Mouse (Mus musculus) MEL (cell line): ENCODE measurements around the gene Mmp9. TPM values are rescaled to one million over a fixed set of nuclear protein-coding genes. Genes with fewer than 3 reads are reported as not detected.

Experiments used
- DNase-seq: peaks from one replicate; pipeline ENCODE4 v3.0.0; 2011; ENCODE audit warnings: low read depth, low spot score
- H3K27ac ChIP-seq: 2 replicates; pipeline ENCODE4 v1.5.1; 2012; ENCODE audit warnings: low read depth, mild to moderate bottlenecking, control low read depth, low read length, moderate library complexity; ENCODE audit not compliant: control insufficient read depth
- H3K27me3 ChIP-seq, 2 experiments: fragments of 150-350 bp in 1 of 2; sonication (generic) in 1 of 2; 2 replicates each; pipeline ENCODE4 v1.6.1; 2012; ENCODE audit warnings: low read length in 2 of 2, mild to moderate bottlenecking in 2 of 2, improper control_type of control experiment in 1 of 2, moderate library complexity in 1 of 2; ENCODE audit not compliant: insufficient read depth in 2 of 2, control insufficient read depth in 1 of 2
- H3K36me3 ChIP-seq, 2 experiments: 2 replicates each; pipeline ENCODE4 v1.6.1; 2012 to 2014; ENCODE audit warnings: low read length in 2 of 2, improper control_type of control experiment in 1 of 2, inconsistent platforms in 1 of 2, mild to moderate bottlenecking in 1 of 2; ENCODE audit not compliant: insufficient read depth in 2 of 2, control insufficient read depth in 1 of 2
- H3K4me1 ChIP-seq, 2 experiments: fragments of 150-350 bp in 1 of 2; sonication (generic) in 1 of 2; 2 replicates each; pipeline ENCODE4 v1.6.1; 2012; ENCODE audit warnings: low read length in 2 of 2, improper control_type of control experiment in 1 of 2, mild to moderate bottlenecking in 1 of 2; ENCODE audit not compliant: insufficient read depth in 2 of 2, control insufficient read depth in 1 of 2
- H3K4me3 ChIP-seq, 2 experiments: fragments of 150-350 bp in 1 of 2; sonication (generic) in 1 of 2; 2 replicates each; pipeline ENCODE4 v1.5.1; 2012; ENCODE audit warnings: low read depth in 2 of 2, low read length in 2 of 2, mild to moderate bottlenecking in 2 of 2, moderate library complexity in 2 of 2, control low read depth in 1 of 2, improper control_type of control experiment in 1 of 2; ENCODE audit not compliant: control insufficient read depth in 1 of 2, insufficient read depth in 1 of 2
- H3K79me2 ChIP-seq: 2 replicates; pipeline ENCODE4 v1.6.1; 2012; ENCODE audit warnings: mild to moderate bottlenecking, low read length, moderate library complexity; ENCODE audit not compliant: control insufficient read depth, poor library complexity, insufficient read depth
- H3K9ac ChIP-seq: 2 replicates; pipeline ENCODE4 v1.6.1; 2012; ENCODE audit warnings: low read depth, mild to moderate bottlenecking, control low read depth, low read length, moderate library complexity; ENCODE audit not compliant: control insufficient read depth, poor library complexity, severe bottlenecking
- H3K9me3 ChIP-seq: fragments of 150-350 bp; sonication (generic); replicated peaks from 2 replicates; pipeline ENCODE4 v1.6.1; 2012; ENCODE audit warnings: mild to moderate bottlenecking, low read length, improper control_type of control experiment, moderate library complexity; ENCODE audit not compliant: insufficient read depth
- CTCF ChIP-seq, 3 experiments: IDR thresholded peaks in 2 of 3; conservative IDR thresholded peaks in 1 of 3; 2 replicates each; pipeline ENCODE4 v1.5.1; 2011 to 2012; ENCODE audit warnings: low read length in 3 of 3, low read depth in 2 of 3, mild to moderate bottlenecking in 2 of 3, improper control_type of control experiment in 1 of 3, inconsistent platforms in 1 of 3, mixed read lengths in 1 of 3, moderate library complexity in 1 of 3; ENCODE audit not compliant: control insufficient read depth in 1 of 3, insufficient read depth in 1 of 3, poor library complexity in 1 of 3, severe bottlenecking in 1 of 3
- ETS1 ChIP-seq: IDR thresholded peaks from 2 replicates; pipeline ENCODE4 v1.6.1; 2012; ENCODE audit warnings: low read depth, mild to moderate bottlenecking, inconsistent platforms, low read length, improper control_type of control experiment, moderate library complexity
- MAX ChIP-seq: IDR thresholded peaks from 2 replicates; pipeline ENCODE4 v1.6.1; 2011; ENCODE audit warnings: low read length, improper control_type of control experiment
- MYB ChIP-seq: IDR thresholded peaks from 2 replicates; pipeline ENCODE4 v1.6.1; 2011; ENCODE audit warnings: mild to moderate bottlenecking, low read depth, low read length, improper control_type of control experiment
- NRF1 ChIP-seq: IDR thresholded peaks from 2 replicates; pipeline ENCODE4 v1.6.1; 2014; ENCODE audit warnings: low read depth, mild to moderate bottlenecking, inconsistent platforms, low read length, improper control_type of control experiment, moderate library complexity; ENCODE audit not compliant: poor library complexity, insufficient read depth, severe bottlenecking
- RAD21 ChIP-seq: IDR thresholded peaks from 2 replicates; pipeline ENCODE4 v1.6.1; 2011; ENCODE audit warnings: mild to moderate bottlenecking, low read depth, low read length, improper control_type of control experiment
- TAL1 ChIP-seq: IDR thresholded peaks from 2 replicates; pipeline ENCODE4 v1.6.1; 2012; ENCODE audit warnings: mild to moderate bottlenecking, inconsistent platforms, low read length, moderate library complexity, mixed read lengths
- TBP ChIP-seq: IDR thresholded peaks from 2 replicates; pipeline ENCODE4 v1.8.0; 2011; ENCODE audit warnings: low read depth, low read length, improper control_type of control experiment
- TCF12 ChIP-seq: IDR thresholded peaks from 2 replicates; pipeline ENCODE4 v1.6.1; 2014; ENCODE audit warnings: low read depth, mild to moderate bottlenecking, inconsistent platforms, low read length, improper control_type of control experiment, moderate library complexity
- USF1 ChIP-seq: IDR thresholded peaks from 2 replicates; pipeline ENCODE4 v1.6.1; 2014; ENCODE audit warnings: low read depth, mild to moderate bottlenecking, inconsistent platforms, low read length, improper control_type of control experiment, moderate library complexity
- USF2 ChIP-seq, 2 experiments: IDR thresholded peaks; 2 replicates each; pipeline ENCODE4 v1.6.1; 2011 to 2012; ENCODE audit warnings: improper control_type of control experiment in 2 of 2, low read length in 2 of 2, borderline replicate concordance in 1 of 2, inconsistent platforms in 1 of 2, low read depth in 1 of 2, mild to moderate bottlenecking in 1 of 2; ENCODE audit not compliant: insufficient read depth in 1 of 2
- polyA plus RNA-seq, 2 experiments: library from polyadenylated mRNA; stranded (reverse) in 1 of 2; unstranded in 1 of 2; fragments of >175 nt in 1 of 2; fragments of >200 nt in 1 of 2; gene quantifications; 2 replicates each; pipeline versions ENCODE4 v1.2.1 to v1.2.4; 2012; ENCODE audit warnings: low replicate concordance in 2 of 2, low read depth in 1 of 2; ENCODE audit not compliant: insufficient read length in 2 of 2, insufficient read depth in 1 of 2, missing spikeins in 1 of 2
- total RNA-seq: library from RNA; depleted of rRNA; stranded (reverse); fragments of 300-350 nt; gene quantifications from 2 replicates; pipeline ENCODE4 v1.2.3, GENCODE M21; 2012

Gene Mmp9
- total and polyA plus RNA-seq, 3 experiments: 0.19 to 0.23 TPM; not detected in 1

DNA sequence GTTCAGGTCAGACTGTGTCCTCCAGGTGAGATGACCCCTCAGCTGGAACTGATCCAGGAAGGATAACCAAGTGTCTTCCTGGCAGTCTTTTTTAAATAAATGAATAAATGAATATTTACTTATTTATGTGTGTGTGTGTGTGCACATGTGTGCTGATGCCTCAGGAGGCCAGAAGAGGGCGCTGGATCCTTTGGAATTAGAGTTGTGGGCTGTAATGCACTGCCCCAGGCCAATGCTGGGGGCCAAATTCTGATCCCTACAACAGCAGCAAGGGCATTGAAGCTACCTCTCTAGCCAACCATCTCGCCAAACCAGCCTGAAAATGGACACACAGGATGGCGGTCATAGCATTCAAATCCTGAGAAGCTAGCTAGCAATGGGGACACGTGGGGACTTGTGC, 15.1 kb downstream of the Mmp9 start:
- no peaks in the 10 kb centered on the region for H3K9me3 ChIP-seq
- H3K27ac ChIP-seq: no peak overlapping the region
- no peak for TF ChIP-seq USF1
- no peak for TF ChIP-seq RAD21
- no peak for TF ChIP-seq MAX
- TF ChIP-seq ETS1: no peak
- TF ChIP-seq USF2 (IDR thresholded peaks at IDR 0.05; ENCODE audit: borderline replicate concordance in 1 of 2, insufficient read depth in 1 of 2, low read depth in 1 of 2, low read length in 2 of 2): no peak
- TF ChIP-seq TAL1: no peak
- TF ChIP-seq, all 39 proteins: peak for 0
- peaks cover 0 to 7% of the 10 kb centered on the region in 2 experiments; a peak in 1 of 4 replicates for H3K4me1 ChIP-seq
- H3K36me3 ChIP-seq: peaks cover 0 to 3% of the 10 kb centered on the region in 2 experiments; a peak in 1 of 4 replicates
- H3K9ac ChIP-seq: no peak overlapping the region
- no peaks in the 10 kb centered on the region; the same call in 1 of the 2 replicates for H3K79me2 ChIP-seq
- H3K4me3 ChIP-seq: no peak overlapping the region
- no peaks in the 10 kb centered on the region for H3K27me3 ChIP-seq
- no peak for DNase-seq

DNA sequence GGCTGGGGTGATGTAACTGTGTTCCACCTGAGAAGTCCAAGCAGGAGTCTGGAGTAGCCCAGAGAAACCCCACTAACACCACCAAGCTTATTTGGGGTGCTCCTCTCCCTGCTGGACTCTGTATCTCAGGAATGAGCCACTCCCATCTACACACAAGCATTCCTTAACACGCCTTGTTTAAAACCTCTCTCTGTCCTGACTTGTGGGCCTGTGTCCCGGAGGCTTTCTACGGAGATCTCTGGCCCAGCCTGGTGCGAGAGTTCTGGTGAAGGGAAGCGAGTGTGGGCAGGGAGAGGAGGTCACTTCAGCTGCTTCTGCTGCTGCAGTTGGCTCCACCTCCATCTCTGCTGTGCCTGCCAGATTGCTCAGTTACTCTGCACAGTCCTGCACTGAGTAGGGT, 15.6 kb downstream of the Mmp9 start:
- no peak overlapping the region for H3K9ac ChIP-seq
- no peak overlapping the region for H3K4me3 ChIP-seq
- H3K9me3 ChIP-seq: no peaks in the 10 kb centered on the region
- no peak for DNase-seq
- TF ChIP-seq TBP: no peak
- TF ChIP-seq RAD21: no peak
- no peak for TF ChIP-seq MYB
- TF ChIP-seq TCF12: no peak
- TF ChIP-seq TAL1: no peak
- no peaks in the 10 kb centered on the region; the same call in 1 of the 2 replicates for H3K79me2 ChIP-seq
- H3K27me3 ChIP-seq: no peaks in the 10 kb centered on the region
- H3K27ac ChIP-seq: no peak overlapping the region
- H3K36me3 ChIP-seq: peaks cover 0 to 3% of the 10 kb centered on the region in 2 experiments; a peak in 1 of 4 replicates
- peaks cover 0 to 8% of the 10 kb centered on the region in 2 experiments; a peak in 2 of 4 replicates for H3K4me1 ChIP-seq

GRCm38 (mm10) chr2:164957548-164958315, 17.2 kb downstream of the Mmp9 start:
- no peaks in the 10 kb centered on the region for H3K9me3 ChIP-seq
- H3K79me2 ChIP-seq: no peaks in the 10 kb centered on the region; the same call in 1 of the 2 replicates
- TF ChIP-seq NRF1 (no peak), CTCF (IDR thresholded peaks at IDR 0.05 in 2 of 3, conservative IDR thresholded peaks at IDR 0.05 in 1 of 3; ENCODE audit: control insufficient read depth in 1 of 3, insufficient read depth in 1 of 3, low read depth in 2 of 3, low read length in 3 of 3, poor library complexity in 1 of 3, severe bottlenecking in 1 of 3) (peak; percentile 22 to 36 (median 24); a peak in 3 of 6 replicates)
- H3K27me3 ChIP-seq: no peaks in the 10 kb centered on the region
- no peak overlapping the region for H3K4me3 ChIP-seq
- H3K36me3 ChIP-seq: peaks cover 0 to 3% of the 10 kb centered on the region in 2 experiments; a peak in 1 of 4 replicates
- H3K27ac ChIP-seq: no peak overlapping the region
- no peak for DNase-seq
- no peak overlapping the region for H3K9ac ChIP-seq
- peaks cover 0 to 11% of the 10 kb centered on the region in 2 experiments; a peak in 2 of 4 replicates for H3K4me1 ChIP-seq
